In genomic region chr2:121170980-121171742, GRCm38 (mm10) we compare ENCODE assay signal across 1 mouse cellular context.
TF ChIP-seq lines count a peak whose summit lies in the region.

Gene Zscan29 (minus strand): TSS chr2:121171125.

TF ChIP-seq in MEL, 35 proteins besides CTCF, POLR2A, EP300 and RAD21 (continued from another document):
- TF ChIP-seq KAT2A (conservative IDR thresholded peaks at IDR 0.05; ENCODE audit: low read depth, low read length): no peak
